Mouse (Mus musculus) heart, adult 2 months (tissue): ENCODE measurements around the gene Lamc1.

Source experiments
- CTCF ChIP-seq: fragments of 200-600 bp; IDR thresholded peaks from 2 replicates; pipeline ENCODE4 v1.8.1; 2022; ENCODE audit warnings: antibody characterized with exemption, mild to moderate bottlenecking, moderate library complexity
- POLR2A ChIP-seq: fragments of 200-500 bp; IDR thresholded peaks from 2 replicates; pipeline ENCODE4 v1.6.1; 2011; ENCODE audit warnings: mild to moderate bottlenecking, low read depth, low read length, control low read depth; ENCODE audit not compliant: insufficient read depth

GRCm38 (mm10) chr1:153331796-153332443 is 666 bp downstream of the Lamc1 start:
- peak; percentile 66 for TF ChIP-seq CTCF
- no peak for TF ChIP-seq POLR2A
